ENCODE assay signal across 8 mouse cellular contexts in genomic region chrX:163908003-163908336, GRCm38 (mm10). TPM values are rescaled to one million over a fixed set of nuclear protein-coding genes. Genes with fewer than 3 reads are reported as not detected.
DNase-seq lines count a peak whose midpoint lies in the region; ATAC-seq and TF ChIP-seq lines count a peak whose summit lies in the region.

No protein-coding gene starts in this region.

- no peak overlapping the region for H3K9ac ChIP-seq in kidney, postnatal 0 days (ENCODE audit: low read depth, low read length)
- H3K9ac ChIP-seq in embryonic facial prominence, embryonic 12.5 days: no peak overlapping the region

- peaks cover 18% of the 10 kb centered on the region for H3K79me2 ChIP-seq in myocyte (ENCODE audit: control insufficient read depth, insufficient read depth)

- no peak for ATAC-seq in kidney, postnatal 0 days (replicated peaks; ENCODE audit: low FRiP score, low read depth)
- ATAC-seq in embryonic facial prominence, embryonic 12.5 days (ENCODE audit: insufficient number of reproducible peaks, insufficient read depth, low FRiP score, low TSS enrichment): no peak

- TF ChIP-seq CTCF in kidney, postnatal 0 days (IDR thresholded peaks at IDR 0.05; ENCODE audit: low read depth): no peak

- no peaks in the 10 kb centered on the region for H3K27me3 ChIP-seq in kidney, postnatal 0 days (ENCODE audit: insufficient read depth, low read length)
- no peaks in the 10 kb centered on the region for H3K27me3 ChIP-seq in embryonic facial prominence, embryonic 12.5 days
- peaks cover 63% of the 10 kb centered on the region for H3K27me3 ChIP-seq in limb, embryonic 10.5 days (ENCODE audit: low read depth, poor library complexity, severe bottlenecking)
- H3K27me3 ChIP-seq in myocyte (ENCODE audit: control insufficient read depth, insufficient read depth, insufficient read length): no peaks in the 10 kb centered on the region

- H3K4me2 ChIP-seq in kidney, postnatal 0 days (ENCODE audit: low read length): peak overlapping the region; percentile 52
- H3K4me2 ChIP-seq in embryonic facial prominence, embryonic 12.5 days (replicated peaks): peak overlapping the region; percentile 48
- peak overlapping the region; percentile 66 for H3K4me2 ChIP-seq in myocyte (ENCODE audit: low read depth)

- H3K36me3 ChIP-seq in kidney, postnatal 0 days (ENCODE audit: insufficient read depth, low read length): no peaks in the 10 kb centered on the region
- H3K36me3 ChIP-seq in embryonic facial prominence, embryonic 12.5 days: no peaks in the 10 kb centered on the region
- H3K36me3 ChIP-seq in limb, embryonic 10.5 days: no peaks in the 10 kb centered on the region
- no peaks in the 10 kb centered on the region for H3K36me3 ChIP-seq in myocyte (ENCODE audit: control insufficient read depth, insufficient read depth)

- peak overlapping the region; percentile 61 for H3K4me3 ChIP-seq in kidney, postnatal 0 days (replicated peaks; ENCODE audit: low read depth, low read length)
- H3K4me3 ChIP-seq in embryonic facial prominence, embryonic 12.5 days: peak overlapping the region; percentile 55
- peak overlapping the region; percentile 64 for H3K4me3 ChIP-seq in limb, embryonic 10.5 days
- peak overlapping the region; percentile 50 for H3K4me3 ChIP-seq in myocyte

- H3K27ac ChIP-seq in kidney, postnatal 0 days: peak overlapping the region; percentile 63; the same call in 1 of the 2 replicates
- no peak overlapping the region for H3K27ac ChIP-seq in embryonic facial prominence, embryonic 12.5 days
- H3K27ac ChIP-seq in limb, embryonic 10.5 days: peak overlapping the region; percentile 85

- DNase-seq in kidney, postnatal 0 days (ENCODE audit: low spot score): peak; percentile 10
- DNase-seq in kidney, postnatal 10 days: no peak
- no peak for DNase-seq in limb, embryonic 10.5 days (ENCODE audit: low spot score)
- no peak for DNase-seq in ovary, postnatal 36 days (ENCODE audit: low spot score)
- DNase-seq in ovary, postnatal 10 days (ENCODE audit: low spot score): no peak
- DNase-seq in layer of hippocampus, adult 11-12 months (ENCODE audit: low spot score): no peak

- TF ChIP-seq POLR2A in myocyte (IDR thresholded peaks at IDR 0.05; ENCODE audit: insufficient read length, low read depth): no peak

- no peaks in the 10 kb centered on the region for H3K9me3 ChIP-seq in kidney, postnatal 0 days (replicated peaks; ENCODE audit: low read length)
- peaks cover 2% of the 10 kb centered on the region; the same call in 1 of the 2 replicates for H3K9me3 ChIP-seq in embryonic facial prominence, embryonic 12.5 days
- peaks cover 8% of the 10 kb centered on the region; the same call in 1 of the 2 replicates for H3K9me3 ChIP-seq in limb, embryonic 10.5 days (replicated peaks)

- no peaks in the 10 kb centered on the region for H3K4me1 ChIP-seq in kidney, postnatal 0 days (replicated peaks; ENCODE audit: insufficient read depth, low read length)
- no peaks in the 10 kb centered on the region for H3K4me1 ChIP-seq in embryonic facial prominence, embryonic 12.5 days
- no peaks in the 10 kb centered on the region for H3K4me1 ChIP-seq in limb, embryonic 10.5 days

- WGBS in kidney, postnatal 0 days: 30% methylated on average over 8 of the region's 8 CpGs
- 31% methylated on average over 8 of the region's 8 CpGs for WGBS in embryonic facial prominence, embryonic 12.5 days
- WGBS in limb, embryonic 10.5 days: 23% methylated on average over 8 of the region's 8 CpGs

- H3ac ChIP-seq in myocyte (ENCODE audit: control insufficient read depth, insufficient read length): peak overlapping the region; percentile 91

TF ChIP-seq in myocyte, 11 proteins besides CTCF, POLR2A, EP300 and RAD21:
- TF ChIP-seq TCF12 (IDR thresholded peaks at IDR 0.05; ENCODE audit: insufficient read depth, poor library complexity, severe bottlenecking) (no peak), POLR2AphosphoS2 (IDR thresholded peaks at IDR 0.05; ENCODE audit: insufficient read length, low read depth) (no peak), SRF (IDR thresholded peaks at IDR 0.05; ENCODE audit: control insufficient read depth, insufficient read length, low read depth) (no peak), REST (IDR thresholded peaks at IDR 0.05; ENCODE audit: insufficient read depth, insufficient read length) (no peak), USF1 (IDR thresholded peaks at IDR 0.05; ENCODE audit: low read depth) (no peak)

RNA-seq across cellular contexts. Expression of gene Ap1s2, which starts 0.8 kb away (rescaled TPM):
- 15.0 and 17.2 TPM in 2 replicates for polyA plus RNA-seq in kidney, postnatal 0 days (2015; fragmentation: Nextera tagmentation; extraction: Ambion mirVana)
- 23.2 and 23.3 TPM in 2 replicates for polyA plus RNA-seq in embryonic facial prominence, embryonic 12.5 days (2016; fragmentation: Nextera tagmentation; extraction: Ambion mirVana)
- 13.4 and 17.9 TPM in 2 replicates for polyA plus RNA-seq in limb, embryonic 10.5 days (2016; fragmentation: Nextera tagmentation; extraction: Ambion mirVana)
- polyA plus RNA-seq in myocyte (2012; fragmentation: generic; extraction: Trizol): 22.3 TPM

RNA-seq across cellular contexts. Expression of gene Zrsr2, which starts 50.5 kb away (rescaled TPM):
- polyA plus RNA-seq in kidney, postnatal 0 days (2015; fragmentation: Nextera tagmentation; extraction: Ambion mirVana): 62.2 and 62.4 TPM in 2 replicates
- polyA plus RNA-seq in embryonic facial prominence, embryonic 12.5 days (2016; fragmentation: Nextera tagmentation; extraction: Ambion mirVana): 82.9 and 86.8 TPM in 2 replicates
- polyA plus RNA-seq in limb, embryonic 10.5 days (2016; fragmentation: Nextera tagmentation; extraction: Ambion mirVana): 68.1 and 70.2 TPM in 2 replicates
- 18.7 TPM for polyA plus RNA-seq in myocyte (2012; fragmentation: generic; extraction: Trizol)
